Mouse (Mus musculus) urinary bladder, adult 18-20 months (tissue): ENCODE results near the gene Olfr837.
"Not testable (repeated sequence)": the region's sequence is repeated elsewhere in the genome, so short reads cannot be mapped to it uniquely, and the experiment has no call there.

Experiments
- DNase-seq, 2 experiments: peaks; one replicate each; pipeline ENCODE4 v3.0.0; 2022; ENCODE audit warnings: low spot score in 2 of 2, mixed read lengths in 2 of 2

Olfr837 gene

GRCm38 (mm10) chr9:19136017-19136416 is at the start of gene Olfr837:
Gene Olfr837, plus strand, starts transcription at chr9:19136317.
- no peak for DNase-seq

- not testable (repeated sequence) for DNase-seq
Observed at GRCm38 (mm10) chr9:19092889-19093753, 43.0 kb upstream of the Olfr837 start.

- no peak for DNase-seq
Observed at GRCm38 (mm10) chr9:19097286-19097685, 38.8 kb upstream of the Olfr837 start.

GRCm38 (mm10) chr9:19120082-19120481 is 16.0 kb upstream of the Olfr837 start, which contains the start of gene Olfr836:
Gene Olfr836, plus strand, starts transcription at chr9:19120382.
- no peak for DNase-seq

- no peak for DNase-seq
Observed at GRCm38 (mm10) chr9:19177212-19177611, 41.1 kb downstream of the Olfr837 start, which contains the start of gene Olfr839-ps1. Gene Olfr839-ps1, minus strand, starts transcription at chr9:19177312.
